Mouse (Mus musculus): ENCODE results near the gene Fbn1. TPM values are rescaled to one million over a fixed set of nuclear protein-coding genes. Genes with fewer than 3 reads are reported as not detected.

The Fbn1 gene
- polyA plus RNA-seq, 1 experiment from 2014 or later: 3.6 TPM

DNA sequence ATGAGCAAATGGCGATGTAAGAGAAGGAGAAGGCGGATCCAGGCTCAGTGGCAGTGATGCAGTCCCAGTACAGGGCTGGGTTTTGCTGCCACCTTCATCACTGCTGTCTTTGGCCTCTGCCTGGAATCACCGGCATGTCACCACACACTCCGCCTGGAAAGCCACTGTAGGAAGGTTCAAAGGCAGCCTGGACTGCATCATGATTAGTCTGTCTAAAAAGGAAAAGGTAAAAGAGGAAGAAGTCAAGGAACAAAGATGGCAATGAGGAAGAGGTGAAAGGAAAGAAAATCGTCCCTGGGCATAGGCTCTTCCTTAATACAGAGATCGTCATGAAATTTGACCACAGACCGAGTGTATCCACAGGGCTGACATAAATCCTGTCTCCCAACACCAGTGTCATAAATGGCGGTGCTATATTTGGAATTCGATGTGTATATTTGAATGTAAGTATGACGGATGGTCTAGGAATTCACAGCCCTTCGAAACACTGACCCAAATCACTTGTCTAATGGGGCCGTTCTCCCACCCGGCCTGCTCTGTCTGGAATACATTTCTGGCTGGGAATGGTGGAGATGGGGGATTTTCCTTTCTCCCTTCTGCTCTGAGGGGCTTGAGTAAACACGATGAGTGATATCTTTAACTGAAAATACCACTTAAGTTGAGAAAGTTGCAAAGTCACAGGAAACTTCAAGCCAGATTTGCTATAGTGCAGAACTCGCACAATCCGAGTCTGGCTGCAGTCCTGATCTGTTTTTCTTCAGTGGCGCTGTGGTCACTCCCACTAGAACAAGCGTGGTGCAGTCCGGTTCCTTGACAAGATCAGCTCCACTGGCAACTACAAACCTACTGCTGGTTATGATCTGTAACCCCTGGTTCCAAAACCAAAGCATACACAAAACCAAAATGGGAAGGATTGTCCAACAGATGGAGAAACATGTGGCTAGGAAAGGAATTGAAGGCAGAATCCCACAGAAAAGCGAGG is 12.7 kb downstream of the Fbn1 start:
- Histone ChIP-seq H3K27ac (replicated peaks) (no peak overlapping the region), H3K9ac (no peak overlapping the region), H3K4me3 (no peak overlapping the region), H3K4me2 (no peak overlapping the region), H3K36me3 (no peaks in the 10 kb centered on the region), H3K4me1 (replicated peaks) (no peaks in the 10 kb centered on the region), H3K9me3 (no peaks in the 10 kb centered on the region), H3K27me3 (no peaks in the 10 kb centered on the region)
- 90% methylated on average over 20 of the region's 20 CpGs for WGBS
- ATAC-seq (ENCODE audit: low read depth): no peak

DNA sequence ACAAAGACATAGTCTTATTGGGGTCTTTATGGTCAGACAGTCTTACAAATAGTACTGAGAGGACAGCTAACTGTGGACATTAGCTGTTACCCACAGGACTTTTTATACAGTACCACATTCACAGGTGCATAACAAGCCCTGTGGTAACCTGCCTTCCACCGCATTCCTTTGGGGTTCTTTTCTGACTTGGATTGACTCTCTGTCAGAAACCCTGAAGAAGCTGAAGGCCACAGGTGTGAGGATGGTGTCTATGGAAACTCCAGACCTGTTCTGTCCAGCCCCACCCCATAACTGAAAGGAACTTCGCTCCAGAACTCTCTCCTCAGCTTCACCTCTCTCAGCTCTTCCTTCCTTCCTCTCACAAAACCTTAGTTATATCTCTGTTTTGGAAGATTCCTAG is 13.5 kb downstream of the Fbn1 start:
- 88% methylated on average over 2 of the region's 2 CpGs for WGBS
- Histone ChIP-seq H3K27me3 (no peaks in the 10 kb centered on the region), H3K9ac (no peak overlapping the region), H3K4me3 (no peak overlapping the region), H3K4me1 (replicated peaks) (no peaks in the 10 kb centered on the region), H3K4me2 (no peak overlapping the region), H3K27ac (replicated peaks) (no peak overlapping the region), H3K36me3 (no peaks in the 10 kb centered on the region), H3K9me3 (no peaks in the 10 kb centered on the region)
- no peak for ATAC-seq (ENCODE audit: low read depth)

DNA sequence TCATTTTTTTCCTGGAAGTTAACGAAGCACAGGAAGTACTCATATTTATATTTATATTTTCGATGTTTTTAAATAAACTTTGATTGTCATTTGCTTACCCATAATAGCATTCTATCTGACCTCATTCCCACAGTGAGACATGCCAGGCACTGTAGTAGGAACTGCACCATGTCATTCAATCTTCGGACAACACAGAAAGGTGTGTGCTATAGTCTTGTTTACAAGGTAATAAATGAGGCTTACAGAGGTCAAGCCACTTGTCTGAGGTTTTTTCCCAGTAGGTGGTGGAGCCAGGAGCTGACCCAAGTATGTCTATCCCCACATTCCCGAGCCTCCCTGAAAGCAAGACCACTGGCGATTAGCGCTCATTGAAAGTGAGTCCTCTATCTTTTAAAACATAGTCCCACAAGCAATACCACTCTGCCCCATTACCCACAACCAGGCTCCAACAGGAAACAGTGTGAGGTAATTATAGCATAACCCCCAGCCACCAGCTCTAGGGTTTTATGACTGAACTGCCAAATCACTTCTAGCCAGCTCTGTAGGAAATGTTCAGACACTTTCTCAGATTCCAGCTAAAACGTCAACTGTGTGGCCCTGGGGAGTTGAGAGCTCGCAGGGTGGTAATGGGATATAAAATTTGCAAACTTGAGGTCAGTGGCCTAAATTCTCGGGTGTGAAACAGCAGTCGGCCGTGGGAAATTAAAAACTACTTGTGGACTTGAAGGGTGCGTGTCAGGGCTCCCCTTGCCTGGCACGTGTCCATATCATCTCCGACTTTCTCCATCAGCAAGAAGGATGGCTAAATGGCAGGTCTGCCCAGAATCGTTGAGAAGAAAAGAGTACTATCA is 15.5 kb downstream of the Fbn1 start:
- no peaks in the 10 kb centered on the region for H3K4me1 ChIP-seq (replicated peaks)
- no peaks in the 10 kb centered on the region for H3K27me3 ChIP-seq
- 61% methylated on average over 15 of the region's 15 CpGs for WGBS
- H3K4me3 ChIP-seq: no peak overlapping the region
- no peak overlapping the region for H3K9ac ChIP-seq
- H3K27ac ChIP-seq (replicated peaks): no peak overlapping the region
- ATAC-seq (ENCODE audit: low read depth): no peak
- no peaks in the 10 kb centered on the region for H3K9me3 ChIP-seq
- no peak overlapping the region for H3K4me2 ChIP-seq
- H3K36me3 ChIP-seq: no peaks in the 10 kb centered on the region

DNA sequence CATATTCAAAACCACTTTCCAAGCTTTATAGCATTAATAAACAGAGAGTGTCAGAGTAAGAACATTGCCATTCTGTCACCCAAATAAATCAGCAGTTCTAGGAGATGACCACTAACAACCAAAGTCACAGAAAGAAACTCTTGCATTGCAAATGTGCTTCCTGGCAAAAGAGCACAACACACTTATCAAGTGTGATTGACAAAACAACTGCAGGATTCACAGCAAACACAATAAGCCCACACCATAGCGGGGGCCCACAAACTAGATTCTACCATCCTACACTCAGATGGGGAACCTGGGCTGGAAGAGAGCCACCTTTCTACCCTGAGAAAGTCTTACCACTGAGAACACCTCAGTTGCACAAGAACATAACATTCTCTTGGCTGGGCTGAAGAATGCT is 17.8 kb downstream of the Fbn1 start:
- Histone ChIP-seq H3K9me3 (no peaks in the 10 kb centered on the region), H3K4me1 (replicated peaks) (no peaks in the 10 kb centered on the region), H3K27me3 (no peaks in the 10 kb centered on the region), H3K4me2 (no peak overlapping the region), H3K27ac (replicated peaks) (no peak overlapping the region), H3K4me3 (no peak overlapping the region), H3K9ac (no peak overlapping the region), H3K36me3 (no peaks in the 10 kb centered on the region)
- no peak for ATAC-seq (ENCODE audit: low read depth)
- 97% methylated on average over 1 of the region's 1 CpGs for WGBS

DNA sequence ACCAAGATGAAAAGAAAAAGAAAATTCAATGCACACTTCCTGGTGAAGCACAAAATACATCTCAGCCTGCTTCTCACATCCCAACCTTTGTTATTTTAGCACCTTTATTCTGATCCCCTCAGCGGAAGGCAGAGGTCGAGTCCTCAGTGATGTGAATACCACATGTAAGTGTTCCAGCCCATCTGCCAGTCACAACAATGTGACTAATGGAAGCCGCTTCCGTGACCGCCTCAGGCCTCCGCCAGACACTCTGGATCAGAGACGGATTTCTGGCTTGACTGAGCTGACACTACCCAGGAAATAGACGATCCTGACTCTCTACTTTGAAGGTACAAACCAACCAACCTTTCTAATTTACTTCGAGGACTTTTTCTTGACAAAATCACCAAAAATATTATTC is 22.9 kb downstream of the Fbn1 start:
- whole genome bisulfite sequencing: 78% methylated on average over 9 of the region's 9 CpGs

DNA sequence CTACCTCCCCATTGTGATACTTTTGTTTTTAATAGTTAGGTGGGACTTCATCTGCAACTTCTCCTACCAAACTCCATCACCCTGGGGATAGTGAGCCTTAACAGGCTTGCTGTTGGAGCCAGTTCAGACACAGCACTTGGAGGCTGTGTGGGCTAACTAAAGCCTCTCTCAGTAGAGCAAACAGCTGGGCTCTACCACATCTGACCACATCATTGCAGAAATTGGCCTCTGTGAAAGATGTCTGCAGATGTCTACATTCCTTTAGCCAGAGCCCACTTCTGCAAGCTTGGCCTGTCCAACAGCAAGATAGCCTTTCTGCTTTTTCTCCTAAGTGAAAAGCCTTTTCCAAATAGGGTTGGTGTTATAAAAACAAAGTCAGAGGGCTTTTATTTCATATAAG is 23.6 kb downstream of the Fbn1 start:
- Histone ChIP-seq H3K4me1 (replicated peaks) (no peaks in the 10 kb centered on the region), H3K9ac (no peak overlapping the region), H3K4me2 (no peak overlapping the region), H3K27me3 (no peaks in the 10 kb centered on the region), H3K27ac (replicated peaks) (no peak overlapping the region), H3K36me3 (no peaks in the 10 kb centered on the region), H3K4me3 (no peak overlapping the region), H3K9me3 (no peaks in the 10 kb centered on the region)
- no peak for ATAC-seq (ENCODE audit: low read depth)

More for the DNA sequence above, 22.9 kb downstream of the Fbn1 start:
- Histone ChIP-seq H3K36me3 (no peaks in the 10 kb centered on the region), H3K27ac (replicated peaks) (no peak overlapping the region), H3K4me3 (no peak overlapping the region), H3K9ac (no peak overlapping the region), H3K4me1 (replicated peaks) (no peaks in the 10 kb centered on the region), H3K4me2 (no peak overlapping the region), H3K27me3 (no peaks in the 10 kb centered on the region), H3K9me3 (no peaks in the 10 kb centered on the region)
- ATAC-seq (ENCODE audit: low read depth): no peak

DNA sequence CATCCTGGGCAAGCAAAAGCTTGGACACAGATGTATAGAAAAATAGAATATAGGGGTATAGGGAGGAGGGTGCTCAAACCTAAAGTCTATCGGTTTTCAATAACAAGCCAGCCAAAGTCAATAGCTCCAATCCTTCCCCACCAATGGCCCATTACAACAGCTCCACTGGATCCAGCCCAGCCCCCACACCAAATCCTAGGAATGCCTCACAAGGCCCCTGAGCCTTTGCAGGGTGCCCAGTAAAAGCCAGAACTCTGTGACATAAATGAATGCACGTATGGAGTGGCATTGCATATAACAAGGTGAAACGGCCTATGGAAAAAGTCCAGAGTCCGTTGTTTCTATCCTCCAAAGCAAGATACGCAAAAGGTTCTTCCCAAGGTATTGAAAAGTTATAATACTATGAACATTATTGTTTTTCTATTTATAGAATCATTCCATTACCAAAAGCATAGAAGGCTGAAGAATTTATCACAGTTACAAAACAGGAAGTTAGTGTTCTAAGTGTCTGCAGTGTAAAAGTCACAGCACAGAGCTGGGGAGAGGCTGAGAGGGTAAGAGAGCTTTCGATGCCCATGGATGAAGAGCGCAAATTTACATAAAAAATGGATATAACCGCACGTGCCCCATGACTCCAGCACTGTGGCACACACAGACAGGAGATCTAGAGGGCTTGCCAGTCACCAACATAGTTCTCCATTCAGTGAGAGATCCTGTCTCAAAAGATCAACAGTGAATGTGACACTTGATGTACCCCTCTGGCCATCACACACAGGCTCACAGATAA is 26.1 kb downstream of the Fbn1 start:
- H3K27ac ChIP-seq (replicated peaks): no peak overlapping the region
- no peaks in the 10 kb centered on the region for H3K36me3 ChIP-seq
- no peak for ATAC-seq (ENCODE audit: low read depth)
- no peaks in the 10 kb centered on the region for H3K4me1 ChIP-seq (replicated peaks)
- no peak overlapping the region for H3K4me2 ChIP-seq
- no peaks in the 10 kb centered on the region for H3K27me3 ChIP-seq
- H3K9ac ChIP-seq: no peak overlapping the region
- H3K4me3 ChIP-seq: no peak overlapping the region
- 93% methylated on average over 9 of the region's 9 CpGs for WGBS
- H3K9me3 ChIP-seq: no peaks in the 10 kb centered on the region

DNA sequence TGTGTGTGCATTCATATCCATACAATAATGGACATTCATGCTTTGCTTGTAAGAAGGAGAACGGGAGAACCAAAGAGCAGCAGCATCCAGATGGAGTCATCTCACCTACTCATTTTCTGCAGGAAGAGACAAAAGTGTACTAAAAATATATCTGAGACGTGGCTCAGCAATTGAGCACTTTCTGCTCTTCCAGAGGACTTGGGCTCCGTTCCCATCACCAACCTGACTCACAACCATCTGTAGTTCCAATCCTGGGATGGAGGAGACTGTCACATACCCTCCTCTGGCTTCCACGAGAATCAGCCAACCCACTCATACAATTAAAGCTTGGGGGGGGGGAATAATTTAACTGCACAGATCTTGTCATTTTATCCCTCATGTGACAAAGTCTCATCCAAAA is 26.7 kb downstream of the Fbn1 start:
- 83% methylated on average over 4 of the region's 4 CpGs for WGBS
- Histone ChIP-seq H3K4me2 (no peak overlapping the region), H3K4me3 (no peak overlapping the region), H3K36me3 (no peaks in the 10 kb centered on the region), H3K27me3 (no peaks in the 10 kb centered on the region), H3K4me1 (replicated peaks) (no peaks in the 10 kb centered on the region), H3K9me3 (no peaks in the 10 kb centered on the region), H3K27ac (replicated peaks) (no peak overlapping the region), H3K9ac (no peak overlapping the region)
- no peak for ATAC-seq (ENCODE audit: low read depth)

DNA sequence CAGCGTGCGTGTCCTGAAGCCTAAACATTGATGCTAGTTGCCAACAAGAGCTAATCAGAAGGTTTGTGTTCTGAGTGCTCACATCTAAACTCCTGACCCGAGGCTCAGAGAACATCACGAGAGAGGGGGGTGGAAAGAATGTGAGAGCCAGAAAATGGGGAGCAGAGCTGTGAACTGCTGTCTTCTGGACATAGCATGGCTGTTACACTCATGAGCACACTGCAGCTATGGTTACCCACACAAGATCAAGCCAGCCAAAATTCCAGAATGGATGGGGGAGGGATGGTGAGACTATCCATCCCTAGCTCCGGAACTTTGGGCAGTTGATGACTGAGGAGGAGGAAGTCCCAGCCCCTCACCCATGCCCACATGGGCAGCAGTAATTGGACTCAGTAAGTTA is 27.7 kb downstream of the Fbn1 start:
- ATAC-seq (ENCODE audit: low read depth): no peak
- Histone ChIP-seq H3K27ac (replicated peaks) (no peak overlapping the region), H3K27me3 (no peaks in the 10 kb centered on the region), H3K4me1 (replicated peaks) (no peaks in the 10 kb centered on the region), H3K4me3 (no peak overlapping the region), H3K9ac (no peak overlapping the region), H3K9me3 (no peaks in the 10 kb centered on the region), H3K4me2 (no peak overlapping the region), H3K36me3 (no peaks in the 10 kb centered on the region)
- WGBS: 92% methylated on average over 5 of the region's 5 CpGs

DNA sequence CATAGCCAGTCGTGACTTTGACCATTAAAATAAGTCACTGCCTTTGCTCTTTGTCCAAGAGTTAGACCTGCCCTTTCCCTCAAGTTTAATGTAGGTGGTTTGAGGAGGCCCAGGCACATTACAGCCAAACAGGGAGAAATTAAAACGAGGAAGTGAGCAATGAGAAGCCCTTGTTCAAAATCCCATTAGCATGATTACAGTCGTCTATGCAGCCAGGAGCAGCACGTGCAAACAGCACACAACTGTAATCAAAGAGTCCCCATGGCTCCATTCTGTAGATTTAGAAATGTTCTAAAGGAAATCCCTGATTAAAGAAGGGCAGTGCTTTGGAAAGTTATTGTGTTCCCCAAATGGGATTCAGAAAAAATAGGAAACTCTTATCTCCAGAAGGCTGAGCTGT is 29.1 kb downstream of the Fbn1 start:
- no peaks in the 10 kb centered on the region for H3K36me3 ChIP-seq
- no peaks in the 10 kb centered on the region for H3K27me3 ChIP-seq
- H3K27ac ChIP-seq (replicated peaks): no peak overlapping the region
- H3K4me3 ChIP-seq: no peak overlapping the region
- no peak overlapping the region for H3K9ac ChIP-seq
- no peaks in the 10 kb centered on the region for H3K9me3 ChIP-seq
- ATAC-seq (ENCODE audit: low read depth): no peak
- WGBS: 56% methylated on average over 4 of the region's 4 CpGs
- no peak overlapping the region for H3K4me2 ChIP-seq
- H3K4me1 ChIP-seq (replicated peaks): no peaks in the 10 kb centered on the region

DNA sequence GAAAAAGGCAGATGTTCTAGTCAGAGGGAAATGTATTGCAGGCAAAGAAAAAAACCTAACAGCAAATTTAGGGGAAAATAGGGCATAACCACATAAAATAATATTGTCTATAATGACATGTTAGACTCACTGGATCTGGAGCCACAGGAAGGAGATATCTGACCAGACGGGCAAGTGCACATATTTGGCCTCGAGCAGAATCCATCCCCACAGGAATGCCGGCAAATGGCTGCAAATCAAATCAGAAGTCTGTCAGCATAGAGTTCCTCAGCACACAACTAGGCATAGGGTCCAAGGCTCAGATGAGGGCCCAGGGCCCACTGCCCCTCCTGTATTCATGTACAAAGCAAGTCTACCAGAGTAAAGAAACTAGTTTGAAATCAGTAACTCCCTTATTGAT is 30.4 kb downstream of the Fbn1 start:
- Histone ChIP-seq H3K27ac (replicated peaks) (no peak overlapping the region), H3K27me3 (no peaks in the 10 kb centered on the region), H3K4me2 (no peak overlapping the region), H3K4me3 (no peak overlapping the region), H3K9ac (no peak overlapping the region), H3K9me3 (no peaks in the 10 kb centered on the region), H3K36me3 (no peaks in the 10 kb centered on the region), H3K4me1 (replicated peaks) (no peaks in the 10 kb centered on the region)
- ATAC-seq (ENCODE audit: low read depth): no peak
- 79% methylated on average over 3 of the region's 3 CpGs for WGBS

DNA sequence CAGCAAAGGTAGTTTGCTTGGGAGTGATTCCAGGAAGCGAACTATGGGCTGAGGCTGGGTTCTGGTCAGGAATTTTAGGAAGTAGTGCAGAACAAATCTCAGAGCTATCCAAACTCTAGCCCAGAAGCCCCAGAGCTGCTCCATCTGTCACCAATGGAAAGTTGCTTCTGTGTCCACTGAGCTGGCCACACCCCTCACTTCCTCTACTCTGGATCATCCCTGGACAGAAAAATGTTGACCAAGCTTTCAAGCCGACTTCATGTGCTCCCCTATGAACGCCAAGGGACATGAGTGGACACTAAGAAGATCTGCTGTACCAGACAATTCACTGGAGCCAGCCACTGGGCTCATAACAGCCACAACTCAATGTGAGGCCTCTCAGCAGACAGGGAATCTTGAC is 31.6 kb downstream of the Fbn1 start:
- Histone ChIP-seq H3K4me3 (no peak overlapping the region), H3K36me3 (no peaks in the 10 kb centered on the region), H3K4me1 (replicated peaks) (no peaks in the 10 kb centered on the region), H3K27me3 (no peaks in the 10 kb centered on the region), H3K27ac (replicated peaks) (no peak overlapping the region), H3K4me2 (no peak overlapping the region), H3K9me3 (no peaks in the 10 kb centered on the region), H3K9ac (no peak overlapping the region)
- WGBS: 89% methylated on average over 3 of the region's 3 CpGs
- no peak for ATAC-seq (ENCODE audit: low read depth)

Measured in neural tube, embryonic 13.5 days (tissue).